Mouse (Mus musculus) effector memory CD4-positive, alpha-beta T cell, adult 5 months (primary cell): ENCODE data around the gene Gm10413. TPM values are rescaled to one million over a fixed set of nuclear protein-coding genes. Genes with fewer than 3 reads are reported as not detected.

Experiments used
- polyA plus RNA-seq: library from polyadenylated mRNA; unstranded; fragments of 100-300 nt; shearing (Covaris generic); gene quantifications from one replicate; pipeline ENCODE4 v1.2.1, GENCODE M21; 2017

Gm10413 gene
- not detected for polyA plus RNA-seq

GRCm38 (mm10) chr14:3394793-3395192 lies at the start of gene Gm10413:
TSS of gene Gm10413 (plus strand) at chr14:3395093.

GRCm38 (mm10) chr14:3412314-3412713 lies 17.4 kb downstream of the Gm10413 start, which contains the start of gene Gm10409:
TSS of gene Gm10409 (plus strand) at chr14:3412614.

GRCm38 (mm10) chr14:3427803-3428202 lies 32.9 kb downstream of the Gm10413 start, which contains the start of gene Gm3005:
TSS of gene Gm3005 (plus strand) at chr14:3428103.

GRCm38 (mm10) chr14:3449079-3449478 lies 54.2 kb downstream of the Gm10413 start, which contains the start of gene Gm10408:
TSS of gene Gm10408 (plus strand) at chr14:3449379.

Other genes with a start within 250 kb of the Gm10413 start
- not detected for gene Gm5795, start 206.8 kb upstream of the Gm10413 start, polyA plus RNA-seq
- not detected for gene D830030K20Rik, start 186.6 kb upstream of the Gm10413 start, polyA plus RNA-seq
- not detected for gene Gm2956, start 62.5 kb upstream of the Gm10413 start, polyA plus RNA-seq
- gene Gm10409, start 17.5 kb downstream of the Gm10413 start, polyA plus RNA-seq: not detected
- gene Gm3005, start 33.0 kb downstream of the Gm10413 start, polyA plus RNA-seq: not detected
- gene Gm10408, start 54.3 kb downstream of the Gm10413 start, polyA plus RNA-seq: not detected
- not detected for gene Gm3012, start 239.4 kb downstream of the Gm10413 start, polyA plus RNA-seq